Mouse (Mus musculus) intestine, embryonic 16.5 days (tissue): ENCODE measurements around the gene Apon. TPM values are rescaled to one million over a fixed set of nuclear protein-coding genes. Genes with fewer than 3 reads are reported as not detected.
"Not testable (repeated sequence)": the region's sequence is repeated elsewhere in the genome, so short reads cannot be mapped to it uniquely, and the experiment has no call there.

Source experiments
- ATAC-seq: fragments of 200-750 bp; cut with Nextera tagmentation; 2 replicates; pipeline ENCODE4 v1.8.0; 2017; ENCODE audit warnings: moderate TSS enrichment, moderate library complexity
- H3K27ac ChIP-seq: fragments of 300-500 bp; sonication (generic); 2 replicates; pipeline ENCODE4 v1.5.1; 2014; ENCODE audit warnings: mild to moderate bottlenecking, low read length
- H3K27me3 ChIP-seq: fragments of 300-500 bp; sonication (generic); replicated peaks from 2 replicates; pipeline ENCODE4 v1.6.1; 2014; ENCODE audit warnings: low read length, control low read depth, mixed read lengths; ENCODE audit not compliant: control insufficient read depth, insufficient read depth
- H3K36me3 ChIP-seq: fragments of 300-500 bp; sonication (generic); 2 replicates; pipeline ENCODE4 v1.6.1; 2014; ENCODE audit warnings: low read length, control low read depth; ENCODE audit not compliant: control insufficient read depth, insufficient read depth
- H3K4me1 ChIP-seq: fragments of 300-500 bp; sonication (generic); 2 replicates; pipeline ENCODE4 v1.6.1; 2014; ENCODE audit warnings: low read length, control low read depth, mixed read lengths; ENCODE audit not compliant: control insufficient read depth, insufficient read depth
- H3K4me2 ChIP-seq: fragments of 300-500 bp; sonication (generic); 2 replicates; pipeline ENCODE4 v1.6.1; 2014; ENCODE audit warnings: low read depth, low read length, control low read depth
- H3K4me3 ChIP-seq: fragments of 300-500 bp; sonication (generic); 2 replicates; pipeline ENCODE4 v1.5.1; 2014; ENCODE audit warnings: mild to moderate bottlenecking, low read length
- H3K9ac ChIP-seq: fragments of 300-500 bp; sonication (generic); 2 replicates; pipeline ENCODE4 v1.6.1; 2014; ENCODE audit warnings: low read depth, low read length
- H3K9me3 ChIP-seq: fragments of 300-500 bp; sonication (generic); 2 replicates; pipeline ENCODE4 v1.6.1; 2016; ENCODE audit warnings: low read length, control low read depth; ENCODE audit not compliant: control insufficient read depth
- WGBS: fragments of 180-500 bp; shearing (Covaris S2); extraction: QIAGEN DNeasy Blood & Tissue Kit; methylation state at CpG from one replicate; pipeline ENCODE4 v1.1.7; 2014; 5-methylcytosine and 5-hydroxymethylcytosine counted together
- polyA plus RNA-seq: library from polyadenylated mRNA; unstranded; fragments of >200 nt; fragmentation: Nextera tagmentation; extraction: Ambion mirVana; gene quantifications from 2 replicates; pipeline ENCODE4 v1.2.1, GENCODE M21; 2015

Gene Apon
- polyA plus RNA-seq, 1 experiment from 2014 or later: 0.20 TPM

- Histone ChIP-seq H3K27me3 (no peaks in the 10 kb centered on the region), H3K9me3 (no peaks in the 10 kb centered on the region), H3K4me1 (no peaks in the 10 kb centered on the region), H3K4me2 (no peak overlapping the region), H3K27ac (peak overlapping the region; percentile 64), H3K36me3 (peaks cover 19% of the 10 kb centered on the region), H3K4me3 (no peak overlapping the region), H3K9ac (no peak overlapping the region)
- WGBS: 66% methylated on average over 6 of the region's 6 CpGs
- ATAC-seq: peak; percentile 90
These were observed 27.0 kb downstream of the Apon start for GRCm38 (mm10) chr10:128280943-128281342.

- Histone ChIP-seq H3K27ac (0 out of 2 replicates have a peak overlapping the region, but pooled peaks have one; percentile 31), H3K9ac (no peak overlapping the region), H3K4me1 (no peaks in the 10 kb centered on the region), H3K4me2 (no peak overlapping the region), H3K9me3 (no peaks in the 10 kb centered on the region), H3K27me3 (no peaks in the 10 kb centered on the region), H3K4me3 (no peak overlapping the region), H3K36me3 (peaks cover 19% of the 10 kb centered on the region)
- no peak for ATAC-seq
- WGBS: 92% methylated on average over 14 of the region's 14 CpGs
These were observed 27.8 kb downstream of the Apon start for GRCm38 (mm10) chr10:128281682-128282081.

GRCm38 (mm10) chr10:128282886-128283450 lies 29.1 kb downstream of the Apon start:
- Histone ChIP-seq H3K36me3 (peaks cover 16% of the 10 kb centered on the region), H3K4me1 (no peaks in the 10 kb centered on the region), H3K4me3 (no peak overlapping the region), H3K9ac (no peak overlapping the region), H3K9me3 (no peaks in the 10 kb centered on the region), H3K27me3 (no peaks in the 10 kb centered on the region), H3K4me2 (no peak overlapping the region), H3K27ac (no peak overlapping the region)
- WGBS: 85% methylated on average over 20 of the region's 20 CpGs
- no peak for ATAC-seq

GRCm38 (mm10) chr10:128283604-128284579 lies 30.0 kb downstream of the Apon start:
- Histone ChIP-seq H3K9ac (no peak overlapping the region), H3K4me2 (no peak overlapping the region), H3K9me3 (no peaks in the 10 kb centered on the region), H3K27me3 (no peaks in the 10 kb centered on the region), H3K27ac (no peak overlapping the region), H3K4me1 (no peaks in the 10 kb centered on the region), H3K36me3 (peaks cover 14% of the 10 kb centered on the region), H3K4me3 (no peak overlapping the region)
- ATAC-seq: no peak
- 66% methylated on average over 31 of the region's 31 CpGs for WGBS

- H3K27me3 ChIP-seq, H3K27ac ChIP-seq, H3K9ac ChIP-seq, ATAC-seq, H3K4me2 ChIP-seq, H3K36me3 ChIP-seq, H3K4me1 ChIP-seq, H3K9me3 ChIP-seq, H3K4me3 ChIP-seq: not testable (repeated sequence)
- WGBS: 71% methylated on average over 1 of the region's 1 CpGs
These were observed 36.7 kb downstream of the Apon start for GRCm38 (mm10) chr10:128290594-128290993.

GRCm38 (mm10) chr10:128296370-128297090 lies 42.6 kb downstream of the Apon start:
- Histone ChIP-seq H3K4me1 (peaks cover 3% of the 10 kb centered on the region; the same call in 1 of the 2 replicates), H3K4me3 (no peak overlapping the region), H3K9ac (no peak overlapping the region), H3K27ac (no peak overlapping the region), H3K9me3 (no peaks in the 10 kb centered on the region), H3K4me2 (no peak overlapping the region), H3K27me3 (no peaks in the 10 kb centered on the region), H3K36me3 (no peaks in the 10 kb centered on the region)
- 68% methylated on average over 13 of the region's 13 CpGs for WGBS
- no peak for ATAC-seq

GRCm38 (mm10) chr10:128297221-128297620 lies 43.3 kb downstream of the Apon start:
- H3K36me3 ChIP-seq: no peaks in the 10 kb centered on the region
- H3K4me3 ChIP-seq: no peak overlapping the region
- H3K9ac ChIP-seq: no peak overlapping the region
- H3K4me2 ChIP-seq: no peak overlapping the region
- no peaks in the 10 kb centered on the region for H3K9me3 ChIP-seq
- WGBS: 71% methylated on average over 4 of the region's 4 CpGs
- H3K27me3 ChIP-seq: no peaks in the 10 kb centered on the region
- H3K4me1 ChIP-seq: peaks cover 4% of the 10 kb centered on the region
- 0 out of 2 replicates have a peak overlapping the region, but pooled peaks have one; percentile 13 for H3K27ac ChIP-seq
- ATAC-seq: no peak

GRCm38 (mm10) chr10:128297622-128298021 lies 43.7 kb downstream of the Apon start:
- Histone ChIP-seq H3K36me3 (no peaks in the 10 kb centered on the region), H3K27me3 (no peaks in the 10 kb centered on the region), H3K4me2 (no peak overlapping the region), H3K9me3 (no peaks in the 10 kb centered on the region), H3K27ac (0 out of 2 replicates have a peak overlapping the region, but pooled peaks have one; percentile 13), H3K4me1 (peaks cover 8% of the 10 kb centered on the region), H3K4me3 (no peak overlapping the region), H3K9ac (peak overlapping the region; percentile 3)
- 62% methylated on average over 11 of the region's 11 CpGs for WGBS
- peak; percentile 65 for ATAC-seq

- H3K9ac ChIP-seq: no peak overlapping the region; the same call in 1 of the 2 replicates
- H3K27me3 ChIP-seq: no peaks in the 10 kb centered on the region
- no peaks in the 10 kb centered on the region for H3K9me3 ChIP-seq
- no peak overlapping the region for H3K27ac ChIP-seq
- H3K4me1 ChIP-seq: peaks cover 8% of the 10 kb centered on the region
- no peaks in the 10 kb centered on the region for H3K36me3 ChIP-seq
- ATAC-seq: no peak
- no peak overlapping the region for H3K4me2 ChIP-seq
- WGBS: 73% methylated on average over 6 of the region's 6 CpGs
- no peak overlapping the region for H3K4me3 ChIP-seq
These were observed 44.3 kb downstream of the Apon start for GRCm38 (mm10) chr10:128298243-128298642.
